Mouse (Mus musculus): Measurements from ENCODE around the gene Pyroxd1. TPM values are rescaled to one million over a fixed set of nuclear protein-coding genes. Genes with fewer than 3 reads are reported as not detected.

Gene Pyroxd1
- polyA plus RNA-seq (2021), result 33.0 TPM

DNA sequence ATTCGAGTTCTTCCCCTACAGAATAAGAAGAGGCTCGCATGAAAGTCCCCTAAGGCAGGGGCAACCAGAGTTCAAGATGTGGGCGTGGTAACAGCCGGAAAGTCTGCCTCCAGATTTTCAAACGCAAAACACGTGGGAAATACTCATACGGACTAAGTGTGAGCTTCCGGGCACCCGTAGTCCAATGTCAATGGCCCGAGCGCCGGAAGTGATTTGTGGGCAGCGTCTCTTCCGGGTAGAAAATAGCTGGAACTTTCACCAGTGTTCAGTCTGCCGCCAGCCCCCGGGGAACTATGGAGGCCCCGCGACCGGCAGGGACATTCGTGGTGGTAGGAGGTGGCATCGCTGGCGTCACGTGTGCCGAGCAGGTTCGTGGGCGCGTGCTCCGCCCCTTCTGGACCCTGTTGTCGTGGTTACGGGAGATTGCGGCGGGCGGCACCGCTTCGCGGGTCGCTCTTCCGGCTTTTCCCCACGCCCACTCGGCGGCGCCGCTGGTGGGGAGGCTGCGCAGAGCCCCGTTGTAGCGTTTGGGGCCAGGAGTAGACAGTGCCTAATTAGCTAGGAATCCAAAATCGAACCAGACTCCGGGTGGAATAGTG lies at the start of gene Pyroxd1:
Gene Pyroxd1, plus strand, starts transcription at position 215 of the 599 bp plus-strand sequence.
- H3K27me3 ChIP-seq, result no peaks in the 10 kb centered on the region
- ATAC-seq (peak; percentile 88), DNase-seq (ENCODE audit: low read depth, low spot score) (no peak)
- ChIA-PET CTCF (interaction anchor here (1.1 to 3.1 kb wide), 4 partner anchors 14 to 305 kb away, joined by 3 to 15 read pairs (median 4); no protein-coding TSS in a partner anchor), POLR2A (interaction anchor here (1.1 to 2.0 kb wide), 2 partner anchors 162 to 163 kb away, joined by 3 to 6 read pairs; partner anchors contain the start of gene Ldhb)
- in situ Hi-C loops (cut with MboI; ENCODE audit: low pct_unique_long_range_greater_than_20kb), result loop anchor here (10.0 kb wide), 2 partner anchors 301 to 861 kb away; no protein-coding TSS in a partner anchor
- no peak for TF ChIP-seq CTCF (IDR thresholded peaks at IDR 0.05)

DNA sequence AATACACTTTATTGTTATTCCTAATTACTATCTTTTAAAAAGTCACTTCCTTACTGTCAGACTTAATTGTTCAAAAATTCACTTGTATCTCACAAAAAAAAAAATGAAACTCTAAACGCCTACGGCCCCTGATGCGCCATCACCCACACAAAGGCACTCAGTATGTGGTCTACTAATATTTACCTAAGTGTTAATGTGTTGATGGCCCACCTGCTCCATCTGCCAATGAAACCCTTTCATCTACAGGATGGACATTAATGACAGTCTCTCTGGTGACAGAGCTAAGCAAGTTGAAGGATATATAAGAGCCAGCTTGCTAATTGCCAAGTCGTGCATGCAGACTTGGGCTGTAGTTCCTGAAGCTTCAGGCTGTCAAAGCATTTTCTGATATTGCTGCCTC lies 47.4 kb upstream of the Pyroxd1 start, which contains the start of gene Iapp:
Gene Iapp, plus strand, starts transcription at position 326 of the 400 bp plus-strand sequence.
- ATAC-seq (no peak), DNase-seq (ENCODE audit: low read depth, low spot score) (no peak)
- ChIA-PET CTCF (interaction anchor here (1.1 kb wide), 1 partner anchor 18 kb away, joined by 3 read pairs; no protein-coding TSS in a partner anchor), POLR2A (no interaction called here)
- in situ Hi-C loops (cut with MboI; ENCODE audit: low pct_unique_long_range_greater_than_20kb), result no loop called here
- no peak for TF ChIP-seq CTCF (IDR thresholded peaks at IDR 0.05)
- H3K27me3 ChIP-seq, result no peaks in the 10 kb centered on the region

DNA sequence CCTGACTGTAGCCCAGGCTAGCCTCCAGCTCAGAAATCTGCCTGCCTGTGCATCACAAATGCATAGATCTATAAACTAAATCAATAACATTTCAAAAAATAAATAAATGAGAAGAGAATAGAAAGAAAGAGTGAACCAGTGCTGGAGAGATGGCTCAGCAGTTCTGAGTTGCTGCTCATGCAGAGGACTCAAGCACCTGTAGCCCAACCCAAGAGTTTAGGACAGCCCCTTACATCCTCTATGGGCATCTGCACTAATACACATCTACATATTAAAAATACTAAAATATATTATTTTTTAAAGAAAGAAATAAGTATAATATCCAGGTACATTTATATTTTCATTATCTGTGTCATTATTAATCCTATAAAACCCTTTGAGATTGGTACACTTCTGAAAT lies 40.4 kb upstream of the Pyroxd1 start:
- ATAC-seq (no peak), DNase-seq (ENCODE audit: low read depth, low spot score) (no peak)
- POLR2A ChIA-PET, result no interaction called here
- no peaks in the 10 kb centered on the region for H3K27me3 ChIP-seq
- in situ Hi-C loops (cut with MboI; ENCODE audit: low pct_unique_long_range_greater_than_20kb), result no loop called here
- no peak for TF ChIP-seq CTCF (IDR thresholded peaks at IDR 0.05)
- CTCF ChIA-PET, result interaction anchor here (1.0 kb wide), 1 partner anchor 17 kb away, joined by 4 read pairs; the partner anchor contains the start of gene Slco1a5

DNA sequence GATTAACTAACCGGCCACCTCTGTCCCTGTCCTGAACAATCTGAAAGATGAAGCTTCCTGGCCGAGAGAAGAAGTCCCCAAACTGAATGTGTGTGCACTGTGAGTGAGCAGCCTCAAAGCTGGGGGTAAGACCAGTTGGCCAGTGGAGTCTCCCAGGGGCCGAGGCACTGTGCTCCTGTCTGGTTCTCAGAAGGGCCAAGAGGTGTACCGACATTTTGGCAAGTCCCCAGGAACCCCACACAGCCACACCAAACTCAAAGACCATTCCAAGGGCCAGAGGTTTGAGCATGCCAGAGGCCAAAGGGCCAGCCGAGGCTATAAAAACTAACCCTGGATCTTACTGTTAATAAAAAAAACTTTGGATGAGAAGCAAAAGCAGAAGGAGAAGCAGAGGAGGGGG lies 31.2 kb upstream of the Pyroxd1 start:
- CTCF ChIA-PET, result no interaction called here
- POLR2A ChIA-PET, result no interaction called here
- DNase-seq (ENCODE audit: low read depth, low spot score) (no peak), ATAC-seq (no peak)
- in situ Hi-C loops (cut with MboI; ENCODE audit: low pct_unique_long_range_greater_than_20kb), result no loop called here
- no peak for TF ChIP-seq CTCF (IDR thresholded peaks at IDR 0.05)
- H3K27me3 ChIP-seq, result no peaks in the 10 kb centered on the region

DNA sequence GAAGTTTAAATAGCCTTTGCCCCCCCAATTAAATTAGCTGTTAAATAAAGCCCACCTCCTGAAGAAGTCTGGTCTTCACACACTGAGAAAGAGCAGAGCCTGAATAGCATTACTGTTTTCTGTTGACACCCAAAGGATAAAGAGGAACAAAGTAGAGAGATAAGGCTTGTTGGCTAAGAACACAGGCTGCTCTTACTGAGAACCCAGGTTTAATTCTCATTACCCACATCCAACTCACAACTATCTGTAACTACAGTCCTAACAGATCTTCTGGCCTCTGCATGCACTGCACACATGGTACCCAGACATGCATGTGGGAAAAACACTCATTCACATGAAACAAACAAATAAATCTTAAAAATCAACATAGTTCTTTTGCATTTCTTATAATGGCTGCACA lies 28.3 kb upstream of the Pyroxd1 start:
- in situ Hi-C loops (cut with MboI; ENCODE audit: low pct_unique_long_range_greater_than_20kb), result no loop called here
- H3K27me3 ChIP-seq, result no peaks in the 10 kb centered on the region
- POLR2A ChIA-PET, result no interaction called here
- ATAC-seq, result no peak
- DNase-seq (ENCODE audit: low read depth, low spot score), result no peak
- CTCF ChIA-PET, result no interaction called here
- TF ChIP-seq CTCF (IDR thresholded peaks at IDR 0.05), result no peak

DNA sequence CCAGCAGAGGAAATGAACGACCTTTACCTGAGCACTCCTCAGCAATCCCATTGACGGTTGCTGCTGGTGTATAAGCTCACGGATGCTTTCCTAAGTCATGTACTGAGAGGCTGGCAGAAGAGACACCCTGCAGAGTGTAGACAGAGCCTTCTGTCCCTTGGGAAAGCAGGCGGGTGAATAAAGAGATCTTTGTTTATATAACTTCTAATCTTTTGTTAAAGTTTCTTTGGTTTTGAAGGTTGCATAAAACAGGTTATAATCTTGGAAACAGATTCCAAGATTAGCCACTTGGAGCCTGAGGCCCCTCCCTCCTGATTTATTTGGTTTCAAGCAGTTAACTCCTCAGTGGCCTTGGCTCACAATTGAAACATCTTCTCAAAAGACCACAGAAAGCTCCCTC lies 22.6 kb upstream of the Pyroxd1 start, which contains the start of gene Slco1a5:
Gene Slco1a5, minus strand, starts transcription at position 101 of the 400 bp plus-strand sequence.
- in situ Hi-C loops (cut with MboI; ENCODE audit: low pct_unique_long_range_greater_than_20kb), result no loop called here

DNA sequence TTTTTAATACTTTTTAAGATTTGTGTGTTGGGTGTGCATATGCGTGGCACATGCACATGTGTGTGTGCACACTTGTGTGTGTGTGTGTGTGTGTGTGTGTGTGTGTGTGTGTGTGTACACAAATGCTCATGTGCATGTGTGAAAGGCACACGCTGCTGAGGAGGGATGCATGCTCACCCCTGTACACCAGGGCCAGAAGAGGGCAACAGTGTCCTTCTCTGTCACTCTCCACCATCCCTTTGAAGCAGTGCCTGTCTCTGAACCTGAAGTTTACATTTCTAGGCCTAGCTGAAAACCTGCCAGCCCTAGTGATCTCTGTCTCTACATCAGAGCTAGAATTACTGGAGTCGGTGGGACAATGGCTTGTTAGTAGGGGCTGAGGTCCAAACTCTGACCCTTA lies 18.9 kb upstream of the Pyroxd1 start:
- in situ Hi-C loops (cut with MboI; ENCODE audit: low pct_unique_long_range_greater_than_20kb), result no loop called here
- ATAC-seq, result no peak
- H3K27me3 ChIP-seq, result no peaks in the 10 kb centered on the region
- peak; percentile 35 for TF ChIP-seq CTCF (IDR thresholded peaks at IDR 0.05)
- no peak for DNase-seq (ENCODE audit: low read depth, low spot score)
- CTCF ChIA-PET, result interaction anchor here (1.0 kb wide), 1 partner anchor 117 kb away, joined by 3 read pairs; no protein-coding TSS in a partner anchor
- POLR2A ChIA-PET, result no interaction called here

More for the DNA sequence above, 22.6 kb upstream of the Pyroxd1 start, which contains the start of gene Slco1a5:
- H3K27me3 ChIP-seq, result no peaks in the 10 kb centered on the region
- CTCF ChIA-PET, result interaction anchor here (1.1 kb wide), 1 partner anchor 18 kb away, joined by 4 read pairs; no protein-coding TSS in a partner anchor
- POLR2A ChIA-PET, result no interaction called here
- DNase-seq (ENCODE audit: low read depth, low spot score) (no peak), ATAC-seq (no peak)
- TF ChIP-seq CTCF (IDR thresholded peaks at IDR 0.05), result no peak

DNA sequence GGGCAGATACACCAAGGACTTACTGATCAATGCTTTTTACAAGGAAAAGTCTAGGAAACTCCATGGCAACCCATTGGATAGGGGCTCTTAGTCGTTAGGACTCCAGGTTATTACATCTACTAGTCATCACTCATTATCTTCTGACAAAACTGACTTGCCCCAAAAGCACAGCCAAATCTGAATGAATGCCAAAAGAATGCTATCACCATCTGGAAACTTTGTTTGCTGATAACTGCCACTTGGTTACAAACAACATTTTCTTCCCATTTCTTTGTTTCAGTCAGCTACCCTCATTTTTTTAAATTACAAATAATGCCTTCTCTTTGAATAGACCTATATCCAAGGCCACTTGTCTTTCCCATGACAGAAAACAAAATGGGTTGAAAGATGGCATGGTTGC lies 16.3 kb upstream of the Pyroxd1 start:
- ChIA-PET POLR2A (no interaction called here), CTCF (interaction anchor here (0.8 to 1.8 kb wide), 3 partner anchors 9 to 27 kb away, joined by 3 to 4 read pairs (median 3); no protein-coding TSS in a partner anchor)
- TF ChIP-seq CTCF (IDR thresholded peaks at IDR 0.05), result no peak
- ATAC-seq (no peak), DNase-seq (ENCODE audit: low read depth, low spot score) (no peak)
- no peaks in the 10 kb centered on the region for H3K27me3 ChIP-seq
- in situ Hi-C loops (cut with MboI; ENCODE audit: low pct_unique_long_range_greater_than_20kb), result no loop called here

DNA sequence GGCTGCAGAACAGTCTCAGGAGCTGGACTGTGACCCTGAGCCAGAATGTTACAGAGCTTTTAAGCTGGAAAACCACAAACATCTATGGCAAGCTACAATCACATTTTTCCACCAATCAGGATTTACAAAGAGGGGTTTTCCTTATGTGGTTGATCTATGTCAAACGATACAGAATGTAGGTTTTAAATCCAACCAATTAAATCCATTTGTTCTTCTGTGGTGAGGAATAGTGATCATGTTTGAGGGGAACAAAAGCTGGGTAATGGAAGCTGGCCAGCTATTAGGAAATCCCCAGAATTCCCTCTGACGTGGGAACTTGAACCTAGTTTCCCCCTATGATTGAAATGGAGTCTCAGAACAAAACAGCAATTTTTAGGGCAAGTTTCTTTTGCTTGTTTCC lies 6.5 kb upstream of the Pyroxd1 start:
- ATAC-seq (no peak), DNase-seq (ENCODE audit: low read depth, low spot score) (no peak)
- no peak for TF ChIP-seq CTCF (IDR thresholded peaks at IDR 0.05)
- no peaks in the 10 kb centered on the region for H3K27me3 ChIP-seq
- in situ Hi-C loops (cut with MboI; ENCODE audit: low pct_unique_long_range_greater_than_20kb), result loop anchor here (5.0 kb wide), 2 partner anchors 47 to 122 kb away; no protein-coding TSS in a partner anchor
- CTCF ChIA-PET, result interaction anchor here (1.0 kb wide), 1 partner anchor 9 kb away, joined by 3 read pairs; no protein-coding TSS in a partner anchor
- POLR2A ChIA-PET, result no interaction called here

DNA sequence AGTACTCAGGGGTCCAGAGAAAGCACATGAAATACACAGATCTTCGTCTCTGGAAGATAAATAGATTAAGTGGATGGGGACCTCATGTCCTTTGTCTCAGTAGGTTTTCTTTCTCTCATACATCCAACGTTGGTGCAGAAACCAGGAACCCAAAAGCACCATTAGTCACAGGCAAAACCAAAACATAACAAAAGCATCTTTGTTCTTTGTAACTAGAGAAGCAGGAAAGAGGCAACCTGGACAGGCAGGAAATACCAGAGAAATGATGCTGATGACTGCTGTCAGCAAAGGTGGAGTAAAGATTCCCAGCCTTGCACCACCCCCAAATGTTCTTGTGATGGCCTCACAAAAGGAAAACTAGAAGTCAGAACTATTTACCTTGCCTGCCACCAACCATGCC lies 5.9 kb upstream of the Pyroxd1 start:
- POLR2A ChIA-PET, result no interaction called here
- in situ Hi-C loops (cut with MboI; ENCODE audit: low pct_unique_long_range_greater_than_20kb), result loop anchor here (5.0 kb wide), 2 partner anchors 47 to 122 kb away; no protein-coding TSS in a partner anchor
- ATAC-seq (peak; percentile 69), DNase-seq (ENCODE audit: low read depth, low spot score) (no peak)
- no peak for TF ChIP-seq CTCF (IDR thresholded peaks at IDR 0.05)
- CTCF ChIA-PET, result no interaction called here
- no peaks in the 10 kb centered on the region for H3K27me3 ChIP-seq

DNA sequence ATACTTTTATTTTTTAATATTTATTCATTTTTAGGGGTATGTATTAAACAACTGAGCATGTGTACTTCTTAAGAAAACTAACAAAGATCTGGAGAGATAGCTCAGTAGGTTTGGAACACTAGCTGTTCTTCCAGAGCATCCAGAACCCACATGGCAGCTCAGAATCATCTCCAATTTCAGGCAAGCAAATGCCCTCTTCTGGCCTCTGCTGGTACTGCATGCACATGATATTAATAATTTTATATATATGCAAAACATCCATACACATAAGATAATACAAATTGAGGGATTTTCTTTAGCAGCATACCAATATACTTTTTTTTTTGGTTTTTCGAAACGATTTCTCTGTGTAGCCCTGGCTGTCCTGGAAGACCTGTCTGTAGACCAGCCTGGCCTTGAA lies 1.9 kb upstream of the Pyroxd1 start:
- CTCF ChIA-PET, result interaction anchor here (0.8 to 1.5 kb wide), 9 partner anchors 11 to 302 kb away, joined by 3 to 7 read pairs (median 4); no protein-coding TSS in a partner anchor
- TF ChIP-seq CTCF (IDR thresholded peaks at IDR 0.05), result peak; percentile 86
- ATAC-seq (no peak), DNase-seq (ENCODE audit: low read depth, low spot score) (no peak)
- no peaks in the 10 kb centered on the region for H3K27me3 ChIP-seq
- in situ Hi-C loops (cut with MboI; ENCODE audit: low pct_unique_long_range_greater_than_20kb), result loop anchor here (5.0 to 10.0 kb wide), 3 partner anchors 151 to 859 kb away; no protein-coding TSS in a partner anchor
- POLR2A ChIA-PET, result interaction anchor here (2.0 kb wide), 1 partner anchor 165 kb away, joined by 6 read pairs; no protein-coding TSS in a partner anchor

Data from Patski (cell line).